Comparison of ENCODE assay signal across 23 mouse cellular contexts in genomic region chr3:100993158-100993557, GRCm38 (mm10). TPM values are rescaled to one million over a fixed set of nuclear protein-coding genes. Genes with fewer than 3 reads are reported as not detected.
A peak's percentile ranks its signal among the peaks of the same experiment; 100 is the strongest.
DNase-seq lines count a peak whose midpoint lies in the region; ATAC-seq and TF ChIP-seq lines count a peak whose summit lies in the region.
"Had no signal": no experiment of that assay in that cellular context is flagged by ENCODE, and none has a peak within 500 bp of the region (broad histone marks: within the 10 kb centered on the region; RNA-seq: fewer than 3 reads in every experiment).

No protein-coding gene starts in this region.

- H3K9ac ChIP-seq in heart, embryonic 15.5 days, result no peak overlapping the region
- H3K9ac ChIP-seq in hindbrain, embryonic 11.5 days (ENCODE audit: low read depth, low read length), result no peak overlapping the region
- H3K9ac ChIP-seq in midbrain, postnatal 0 days (replicated peaks; ENCODE audit: low read length, poor library complexity, severe bottlenecking), result no peak overlapping the region
- H3K9ac ChIP-seq: embryonic facial prominence, embryonic 15.5 days; forebrain, embryonic 12.5 days; hindbrain, embryonic 14.5 days; liver, embryonic 15.5 days; neural tube, embryonic 13.5 days had no signal

- no peak for ATAC-seq in heart, embryonic 15.5 days (replicated peaks; ENCODE audit: insufficient number of reproducible peaks, insufficient read depth, low FRiP score, low read depth)
- no peak for ATAC-seq in hindbrain, embryonic 11.5 days (ENCODE audit: low FRiP score)
- ATAC-seq in midbrain, postnatal 0 days (ENCODE audit: low FRiP score), result no peak
- ATAC-seq: intestine, postnatal 0 days had no signal

- H3K9me3 ChIP-seq in heart, embryonic 10.5 days, result no peaks in the 10 kb centered on the region
- H3K9me3 ChIP-seq in heart, embryonic 15.5 days (replicated peaks), result no peaks in the 10 kb centered on the region
- no peaks in the 10 kb centered on the region for H3K9me3 ChIP-seq in hindbrain, embryonic 11.5 days (ENCODE audit: control insufficient read depth, low read length)
- no peaks in the 10 kb centered on the region for H3K9me3 ChIP-seq in midbrain, postnatal 0 days (ENCODE audit: low read length)
- H3K9me3 ChIP-seq: embryonic facial prominence, embryonic 10.5 days; embryonic facial prominence, embryonic 15.5 days; forebrain, embryonic 12.5 days; liver, embryonic 15.5 days; neural tube, embryonic 13.5 days had no signal

- TF ChIP-seq CTCF in midbrain, postnatal 0 days (IDR thresholded peaks at IDR 0.05), result no peak

- no peak overlapping the region for H3K4me3 ChIP-seq in heart, embryonic 10.5 days
- no peak overlapping the region for H3K4me3 ChIP-seq in heart, embryonic 15.5 days
- H3K4me3 ChIP-seq in hindbrain, embryonic 11.5 days (ENCODE audit: low read depth, low read length), result no peak overlapping the region
- H3K4me3 ChIP-seq in midbrain, postnatal 0 days (ENCODE audit: low read depth, low read length), result no peak overlapping the region
- H3K4me3 ChIP-seq: embryonic facial prominence, embryonic 10.5 days; embryonic facial prominence, embryonic 15.5 days; forebrain, embryonic 12.5 days; liver, embryonic 15.5 days; neural tube, embryonic 13.5 days had no signal

- H3K36me3 ChIP-seq in heart, embryonic 10.5 days, result no peaks in the 10 kb centered on the region
- no peaks in the 10 kb centered on the region for H3K36me3 ChIP-seq in heart, embryonic 15.5 days
- no peaks in the 10 kb centered on the region for H3K36me3 ChIP-seq in hindbrain, embryonic 11.5 days (ENCODE audit: control insufficient read depth, insufficient read depth, low read length)
- no peaks in the 10 kb centered on the region for H3K36me3 ChIP-seq in midbrain, postnatal 0 days (ENCODE audit: insufficient read depth, low read length)
- H3K36me3 ChIP-seq: embryonic facial prominence, embryonic 10.5 days; embryonic facial prominence, embryonic 15.5 days; forebrain, embryonic 12.5 days; liver, embryonic 15.5 days; neural tube, embryonic 13.5 days had no signal

- DNase-seq in heart, adult 9 months (ENCODE audit: low spot score in 2 of 2), result peak; percentile 54 to 67
- no peak for DNase-seq in heart, embryonic 10.5 days (ENCODE audit: low spot score)
- peak; percentile 23 for DNase-seq in lung, postnatal 25 days (ENCODE audit: low spot score)
- no peak for DNase-seq in lung, adult 18-20 months
- peak; percentile 36 for DNase-seq in heart, postnatal 25 days (ENCODE audit: low spot score)
- no peak for DNase-seq in hindbrain, embryonic 11.5 days (ENCODE audit: low spot score)
- DNase-seq in midbrain, postnatal 0 days (ENCODE audit: low spot score), result no peak
- DNase-seq: cerebellum, adult 8-10 months; cerebellum, postnatal 25 days; gastrocnemius, postnatal 10 days; liver; retina, postnatal 1 day; right cerebral cortex, postnatal 25 days had no signal

- no peak overlapping the region for H3K27ac ChIP-seq in heart, embryonic 10.5 days
- H3K27ac ChIP-seq in heart, embryonic 15.5 days, result peak overlapping the region; percentile 45
- no peak overlapping the region for H3K27ac ChIP-seq in hindbrain, embryonic 11.5 days (ENCODE audit: low read depth, low read length)
- no peak overlapping the region for H3K27ac ChIP-seq in midbrain, postnatal 0 days (ENCODE audit: low read depth, low read length)
- H3K27ac ChIP-seq: embryonic facial prominence, embryonic 10.5 days; embryonic facial prominence, embryonic 15.5 days; forebrain, embryonic 12.5 days; hindbrain, embryonic 14.5 days; liver, embryonic 15.5 days had no signal

- no peaks in the 10 kb centered on the region for H3K27me3 ChIP-seq in heart, embryonic 10.5 days (ENCODE audit: insufficient read depth, poor library complexity, severe bottlenecking)
- H3K27me3 ChIP-seq in heart, embryonic 15.5 days, result no peaks in the 10 kb centered on the region
- H3K27me3 ChIP-seq in hindbrain, embryonic 11.5 days (ENCODE audit: control insufficient read depth, insufficient read depth, low read length), result no peaks in the 10 kb centered on the region
- no peaks in the 10 kb centered on the region for H3K27me3 ChIP-seq in midbrain, postnatal 0 days (ENCODE audit: insufficient read depth, low read length)
- H3K27me3 ChIP-seq: embryonic facial prominence, embryonic 15.5 days; liver, embryonic 15.5 days; neural tube, embryonic 13.5 days had no signal

- no peak overlapping the region for H3K4me2 ChIP-seq in heart, embryonic 15.5 days
- H3K4me2 ChIP-seq in hindbrain, embryonic 11.5 days (replicated peaks; ENCODE audit: low read depth, low read length), result no peak overlapping the region
- H3K4me2 ChIP-seq in midbrain, postnatal 0 days (ENCODE audit: low read depth, low read length, poor library complexity, severe bottlenecking), result no peak overlapping the region
- H3K4me2 ChIP-seq: embryonic facial prominence, embryonic 15.5 days; forebrain, embryonic 12.5 days; hindbrain, embryonic 14.5 days; midbrain, embryonic 11.5 days; neural tube, embryonic 13.5 days had no signal

- H3K4me1 ChIP-seq in heart, embryonic 10.5 days, result peaks cover 23% of the 10 kb centered on the region
- H3K4me1 ChIP-seq in heart, embryonic 15.5 days (replicated peaks), result peaks cover 26% of the 10 kb centered on the region
- no peaks in the 10 kb centered on the region for H3K4me1 ChIP-seq in hindbrain, embryonic 11.5 days (replicated peaks; ENCODE audit: control insufficient read depth, insufficient read depth, low read length)
- H3K4me1 ChIP-seq in midbrain, postnatal 0 days (ENCODE audit: insufficient read depth, low read length), result peaks cover 7% of the 10 kb centered on the region; the same call in 1 of the 2 replicates

- intact Hi-C loops in heart, postnatal 25 days (cut with DNase I), result loop anchor here (5.0 kb wide), 1 partner anchor 174 kb away; no protein-coding TSS in a partner anchor

- 76% methylated on average over 7 of the region's 7 CpGs for WGBS in heart, embryonic 10.5 days
- 47% methylated on average over 7 of the region's 7 CpGs for whole genome bisulfite sequencing in heart, embryonic 15.5 days
- WGBS in hindbrain, embryonic 11.5 days, result 82% methylated on average over 7 of the region's 7 CpGs
- 79% methylated on average over 7 of the region's 7 CpGs for WGBS in midbrain, postnatal 0 days

RNA-seq across cellular contexts. Expression of gene Ttf2, which starts 23.7 kb away (rescaled TPM):
- 18.0 and 18.1 TPM in 2 replicates for polyA plus RNA-seq in heart, embryonic 10.5 days (2016; fragmentation: Nextera tagmentation; extraction: Ambion mirVana)
- 8.2 and 10.8 TPM in 2 replicates for polyA plus RNA-seq in heart, embryonic 15.5 days (2015; fragmentation: Nextera tagmentation; extraction: Ambion mirVana)
- total RNA-seq in heart, postnatal 25 days (2021), result 1 to 10 TPM; 2.1 to 2.5 TPM
- polyA plus RNA-seq in hindbrain, embryonic 11.5 days (2014; fragmentation: Nextera tagmentation; extraction: Ambion mirVana), result 19.5 and 22.4 TPM in 2 replicates
- 3.6 and 3.7 TPM in 2 replicates for total RNA-seq in midbrain, postnatal 0 days (2014; rRNA removed)
- 1.5 and 1.9 TPM in 2 replicates for polyA plus RNA-seq in midbrain, postnatal 0 days (2015; fragmentation: Nextera tagmentation; extraction: Ambion mirVana)

RNA-seq across cellular contexts. Expression of gene Cd101, which starts 36.2 kb away (rescaled TPM):
- 0.34 and 0.50 TPM in 2 replicates for polyA plus RNA-seq in heart, embryonic 10.5 days (2016; fragmentation: Nextera tagmentation; extraction: Ambion mirVana)
- polyA plus RNA-seq in heart, embryonic 15.5 days (2015; fragmentation: Nextera tagmentation; extraction: Ambion mirVana), result 0.27 and 0.33 TPM in 2 replicates
- total RNA-seq in heart, postnatal 25 days (2021), result under 1 TPM; 0.23 to 0.25 TPM
- 0.05 TPM in 1 of 2 replicates, not detected in the other for polyA plus RNA-seq in hindbrain, embryonic 11.5 days (2014; fragmentation: Nextera tagmentation; extraction: Ambion mirVana)
- total RNA-seq in midbrain, postnatal 0 days (2014; rRNA removed), result 0.44 TPM in 1 of 2 replicates, not detected in the other
- polyA plus RNA-seq in midbrain, postnatal 0 days (2015; fragmentation: Nextera tagmentation; extraction: Ambion mirVana), result 0.07 TPM in 1 of 2 replicates, not detected in the other
- polyA plus RNA-seq: embryonic facial prominence, embryonic 10.5 days; kidney, embryonic 14.5 days; midbrain, embryonic 11.5 days had no signal

Comparison
In these comparisons a context has a peak if more than half of its experiments do, and no peak if none do; other contexts are left out.
1. DNase-seq: peak in heart, adult 9 months (2 of 2), lung, postnatal 25 days (single experiment) and heart, postnatal 25 days (single experiment); none in heart, embryonic 10.5 days (single experiment), lung, adult 18-20 months (0 of 2), hindbrain, embryonic 11.5 days (single experiment) and midbrain, postnatal 0 days (single experiment).